Mouse (Mus musculus) G1E-ER4 (cell line): Measurements from ENCODE around the gene H2al2a. TPM values are rescaled to one million over a fixed set of nuclear protein-coding genes. Genes with fewer than 3 reads are reported as not detected.

Experiments
- GATA1 ChIP-seq: IDR thresholded peaks from one replicate; pipeline ENCODE4 v1.8.0; 2012; ENCODE audit warnings: low read length, inconsistent platforms
- polyA plus RNA-seq: library from polyadenylated mRNA; stranded (reverse); fragments of >175 nt; gene quantifications from 2 replicates; pipeline ENCODE4 v1.2.3, GENCODE M21; 2012

The H2al2a gene
- polyA plus RNA-seq, 1 experiment, result not detected

DNA sequence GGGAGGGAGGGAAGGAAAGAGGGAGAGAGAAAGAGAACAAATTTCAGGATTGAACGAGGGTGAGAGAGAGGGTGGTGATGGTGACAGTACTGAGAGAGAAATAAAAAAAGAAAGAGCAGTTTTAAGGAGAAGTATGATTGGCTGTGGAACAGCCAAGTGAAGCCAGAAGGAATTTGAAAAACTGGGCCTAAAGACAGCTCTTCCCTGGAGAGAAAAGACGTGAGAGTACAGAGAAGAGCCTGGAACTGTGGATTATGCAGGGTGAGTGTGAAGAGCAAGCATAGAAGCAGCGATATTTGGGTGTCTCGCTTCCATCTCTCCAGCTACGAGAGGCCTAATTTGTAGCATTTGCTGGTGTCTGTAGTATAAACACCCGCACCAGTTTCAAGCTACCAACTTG, 14.5 kb upstream of the H2al2a start:
- no peak for TF ChIP-seq GATA1

DNA sequence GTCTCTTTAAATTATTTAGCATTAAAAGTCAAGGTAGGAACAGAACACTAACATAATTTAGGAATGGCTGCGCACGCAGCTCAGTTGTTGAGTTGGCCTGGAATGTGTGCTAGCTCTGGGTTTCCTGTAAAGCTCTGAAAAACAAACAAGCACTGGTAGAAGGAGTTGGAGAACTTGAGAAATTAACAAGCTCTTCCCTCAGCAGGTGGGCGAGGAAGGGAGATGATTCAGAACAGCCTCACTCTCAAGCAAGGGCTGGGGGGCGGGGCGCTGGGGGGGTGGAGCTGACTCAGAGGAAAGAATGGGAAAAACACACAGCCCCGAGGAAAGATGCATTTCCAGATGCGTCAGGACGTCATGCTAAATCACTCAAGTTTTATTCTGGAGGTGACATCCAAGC, 8.4 kb upstream of the H2al2a start:
- TF ChIP-seq GATA1, result no peak

DNA sequence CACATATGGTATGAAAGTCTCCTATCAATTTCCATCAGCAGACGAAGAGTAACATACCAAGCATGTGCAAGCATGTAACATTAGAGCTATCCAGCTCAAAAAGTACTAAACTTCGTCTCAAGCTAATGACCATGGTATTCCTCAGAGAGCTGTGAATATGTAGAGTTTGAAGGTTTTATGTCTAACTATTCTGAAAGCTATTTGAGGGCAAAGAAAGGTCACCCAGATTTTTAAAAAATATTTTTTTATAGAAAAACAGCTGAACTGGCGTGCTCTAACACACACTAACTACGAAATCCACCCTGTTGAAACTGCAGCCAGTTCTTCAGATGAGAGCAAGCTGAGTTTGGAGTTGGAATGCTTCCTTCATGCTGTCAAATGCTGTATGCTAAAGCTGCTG, 7.5 kb upstream of the H2al2a start:
- no peak for TF ChIP-seq GATA1

DNA sequence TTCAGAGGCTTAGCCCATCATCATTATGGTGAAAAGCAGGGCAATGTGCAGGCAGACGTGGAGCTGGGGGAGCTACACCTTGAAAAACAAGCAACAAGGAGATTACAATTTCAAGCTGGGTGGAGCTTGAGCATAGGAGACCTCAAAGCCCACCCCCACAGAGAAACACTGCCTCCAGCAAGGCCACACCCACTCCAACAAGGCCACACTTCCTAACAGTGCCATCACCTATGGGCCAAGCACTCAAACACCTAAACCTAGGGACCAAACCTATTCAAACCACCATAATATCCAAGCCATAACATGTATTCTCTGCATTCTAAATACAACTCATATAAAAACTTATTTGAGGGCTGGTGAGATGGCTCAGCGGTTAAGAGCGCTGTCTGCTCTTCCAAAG, 5.5 kb upstream of the H2al2a start:
- no peak for TF ChIP-seq GATA1

DNA sequence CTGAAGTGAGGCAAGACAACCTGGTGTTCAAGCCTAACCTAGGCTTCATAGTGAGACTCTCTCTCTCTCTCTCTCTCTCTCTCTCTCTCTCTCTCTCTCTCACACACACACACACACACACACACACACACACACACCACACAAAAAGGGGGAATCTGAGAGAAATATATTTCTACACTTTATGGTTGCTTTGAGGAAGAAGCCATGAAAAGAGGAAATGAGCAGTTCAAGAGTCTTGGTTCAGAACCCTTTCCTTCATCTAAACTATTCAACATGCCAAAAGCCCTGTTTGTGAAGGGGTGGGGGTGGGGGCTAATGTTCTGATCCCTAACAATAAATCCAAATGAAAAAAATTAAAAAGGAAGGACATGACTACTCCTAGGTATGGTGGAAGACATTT, 7.2 kb downstream of the H2al2a start:
- no peak for TF ChIP-seq GATA1

DNA sequence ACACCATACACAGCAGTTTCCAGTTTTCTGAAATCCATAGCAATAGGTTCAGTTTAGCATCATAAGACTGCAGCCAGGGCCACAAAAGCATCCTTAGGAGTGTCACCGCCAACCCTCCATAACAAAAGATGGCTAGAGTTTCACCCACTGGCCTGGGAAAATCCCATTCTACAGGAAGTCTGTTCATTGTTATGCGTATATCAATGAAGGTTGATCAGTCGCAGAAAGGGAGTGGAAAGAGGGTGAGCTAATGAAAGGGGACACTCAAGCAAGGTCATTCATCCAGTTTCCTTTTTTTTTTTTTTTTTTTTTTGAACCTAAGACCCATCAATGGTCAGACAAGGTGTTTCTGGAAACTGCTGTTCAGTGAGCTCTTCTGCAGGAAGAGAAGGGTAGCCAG, 7.6 kb downstream of the H2al2a start:
- no peak for TF ChIP-seq GATA1

DNA sequence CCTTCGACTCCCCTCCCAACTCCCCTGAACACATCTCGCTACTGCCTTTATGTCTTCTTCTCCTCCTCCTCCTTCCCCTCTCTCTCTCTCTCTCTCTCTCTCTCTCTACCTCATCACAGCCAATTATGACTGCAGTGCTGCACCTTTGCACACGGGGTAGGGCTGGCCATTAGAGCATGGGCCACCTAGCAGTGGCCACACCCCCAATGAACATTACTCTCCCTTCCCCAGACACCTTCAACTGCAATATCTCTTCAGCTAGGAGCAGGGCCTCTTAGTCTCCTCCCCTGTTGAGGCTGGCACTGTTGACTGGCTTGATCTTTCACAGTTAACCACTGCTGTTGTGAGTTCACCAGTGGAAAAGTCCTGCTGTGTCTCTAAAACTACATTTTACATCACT, 10.1 kb downstream of the H2al2a start:
- TF ChIP-seq GATA1, result no peak

DNA sequence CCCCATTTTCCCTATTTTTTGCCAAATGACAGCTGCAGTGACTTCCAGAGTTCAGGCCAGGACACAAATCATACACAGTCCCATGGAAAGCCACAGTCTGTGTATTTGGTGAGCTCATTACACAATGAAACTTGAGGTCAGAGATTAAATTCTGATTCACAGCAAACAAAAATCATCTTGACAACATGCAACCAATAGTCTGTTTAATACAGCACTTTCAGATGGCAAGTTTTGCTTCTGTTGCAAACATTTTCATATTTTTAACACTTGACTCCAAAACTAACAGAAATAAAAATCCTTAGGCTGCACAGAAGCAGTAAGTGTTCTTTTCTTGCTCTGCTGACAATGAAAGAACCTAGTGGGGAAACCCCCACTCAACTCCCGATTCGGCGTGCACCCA, 12.0 kb downstream of the H2al2a start:
- no peak for TF ChIP-seq GATA1

DNA sequence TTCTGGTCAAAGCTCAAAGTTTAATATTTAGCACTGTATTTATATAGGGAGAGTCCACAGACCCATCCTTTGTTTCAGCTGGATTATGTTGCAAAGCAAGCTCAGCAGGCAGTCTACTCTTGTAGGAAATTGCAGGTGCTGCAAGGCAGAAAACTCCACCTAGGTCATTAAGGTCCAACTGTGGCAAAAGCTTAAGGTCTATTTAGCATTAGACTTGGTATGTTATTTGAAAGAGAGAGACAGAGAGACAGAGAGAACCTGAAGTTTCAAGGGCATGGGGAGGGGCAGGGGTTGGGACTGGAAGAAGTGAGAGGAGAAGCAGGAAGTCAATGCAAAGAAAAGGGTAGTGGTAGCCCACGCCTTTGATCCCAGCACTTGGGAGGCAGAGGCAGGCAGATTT, 14.0 kb downstream of the H2al2a start:
- no peak for TF ChIP-seq GATA1

DNA sequence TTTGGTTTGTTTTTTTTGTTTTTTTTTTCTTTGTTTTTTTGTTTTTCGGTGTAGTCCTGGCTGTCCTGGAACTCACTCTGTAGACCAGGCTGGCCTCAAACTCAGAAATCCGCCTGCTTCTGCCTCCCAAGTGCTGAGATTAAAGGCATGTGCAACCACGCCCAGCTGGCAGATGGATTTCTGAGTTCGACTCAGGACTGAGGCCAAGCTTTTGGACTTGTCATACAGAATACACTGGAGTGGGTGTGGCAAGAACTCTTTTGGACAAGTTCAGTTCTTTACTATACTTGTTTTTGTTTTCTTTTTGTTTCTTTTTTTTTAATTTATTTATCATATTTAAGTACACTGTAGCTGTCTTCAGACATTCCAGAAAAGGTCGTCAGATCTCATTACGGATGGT, 18.1 kb downstream of the H2al2a start:
- TF ChIP-seq GATA1, result no peak

DNA sequence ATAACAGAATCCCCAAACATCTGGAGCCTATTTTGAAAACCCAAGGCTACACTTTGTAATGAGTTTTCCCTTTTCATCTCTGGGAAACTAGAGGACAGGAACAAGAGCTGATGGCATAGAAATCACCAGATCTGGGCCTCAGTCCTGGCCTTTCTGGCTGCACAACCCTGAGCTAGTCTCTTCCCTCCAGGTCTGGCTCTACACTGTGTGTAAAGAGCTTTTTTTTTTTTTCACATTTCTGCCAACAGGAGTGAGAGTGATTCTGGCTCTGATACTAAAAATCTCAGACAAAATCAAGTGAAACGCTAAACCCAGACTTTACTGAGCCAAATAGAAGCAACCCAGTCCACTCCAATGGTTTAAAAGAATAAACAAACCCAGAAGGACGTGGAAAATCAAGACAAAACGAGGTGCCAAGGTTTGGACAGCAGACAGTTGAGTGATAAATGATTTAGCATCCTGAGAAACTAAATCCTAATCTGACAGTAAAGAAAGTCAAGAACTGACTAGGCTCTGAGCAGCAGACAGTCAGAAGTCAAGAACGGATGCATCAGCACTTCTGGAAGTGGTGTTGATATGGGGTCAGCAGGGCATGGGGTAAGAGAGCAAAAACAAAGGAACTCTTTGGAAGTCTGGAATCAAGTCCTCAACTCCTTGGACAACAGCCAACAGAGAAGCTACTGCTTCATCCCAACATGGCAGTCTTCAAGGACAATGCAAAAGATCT, 21.0 kb downstream of the H2al2a start:
- TF ChIP-seq GATA1, result no peak

DNA sequence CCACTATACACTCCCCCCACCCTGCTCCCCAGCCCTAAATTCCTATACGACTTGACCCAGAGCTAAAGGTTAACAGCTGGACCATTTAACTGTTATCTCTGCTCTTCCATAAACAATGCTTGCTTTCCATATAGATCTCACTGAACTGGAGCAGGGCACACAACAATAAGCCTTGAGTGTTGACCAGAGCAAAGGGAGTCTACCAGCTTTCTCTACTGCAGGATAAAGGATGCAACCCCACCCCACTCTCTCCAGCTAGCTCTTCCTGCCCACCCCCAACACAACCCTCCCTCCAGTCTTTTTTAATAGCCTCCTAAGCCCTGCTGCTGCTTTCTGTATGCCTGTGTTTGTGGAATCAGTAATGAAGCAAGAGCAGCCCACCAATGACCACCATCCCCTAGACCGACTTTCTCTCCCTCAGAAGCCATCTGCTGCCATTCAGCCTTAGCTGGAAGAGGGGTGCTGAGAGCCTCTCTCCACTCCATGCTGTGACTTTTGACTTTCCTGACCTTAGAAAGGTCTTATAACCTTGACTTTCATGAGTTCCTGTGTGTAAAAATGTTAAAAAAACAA, 22.8 kb downstream of the H2al2a start:
- no peak for TF ChIP-seq GATA1

DNA sequence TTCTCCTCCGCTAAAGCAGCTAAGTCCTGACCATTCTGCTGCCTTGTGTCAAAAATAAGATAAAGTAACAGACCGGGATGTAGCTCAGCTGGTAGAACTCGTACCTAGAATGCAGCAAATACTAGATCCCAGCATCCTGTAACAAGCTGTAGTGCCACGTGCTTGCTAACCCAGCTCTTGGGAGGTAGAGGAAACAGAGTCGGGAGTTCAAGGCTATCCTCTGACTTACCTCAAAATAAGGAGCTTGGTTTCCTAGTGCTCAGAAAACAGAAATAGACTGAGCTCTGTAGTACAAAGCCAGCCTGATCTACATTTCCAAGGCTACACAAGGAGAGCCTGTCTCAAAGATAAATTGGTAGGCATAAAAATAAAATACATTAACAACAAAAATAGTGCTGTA, 23.5 kb downstream of the H2al2a start:
- TF ChIP-seq GATA1, result no peak

DNA sequence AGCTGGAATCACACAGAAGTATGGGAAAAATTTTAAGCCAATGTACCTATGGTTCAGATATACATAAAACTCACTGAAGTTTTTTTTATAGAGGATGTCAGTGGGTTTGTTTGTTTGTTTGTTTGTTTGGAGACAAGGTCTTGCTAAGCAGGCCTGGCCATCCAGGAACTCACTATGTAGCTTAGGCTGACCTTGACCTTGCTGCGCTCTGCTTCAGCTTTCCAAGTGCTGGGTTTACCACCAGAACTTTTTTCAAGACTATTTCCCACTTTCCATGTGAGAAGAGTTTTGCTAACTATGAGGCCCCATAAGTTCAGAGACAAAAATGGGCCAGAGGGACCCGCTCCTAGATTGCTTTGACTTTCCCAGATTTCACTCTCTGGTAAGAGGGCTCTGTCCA, 23.9 kb downstream of the H2al2a start:
- TF ChIP-seq GATA1, result no peak

DNA sequence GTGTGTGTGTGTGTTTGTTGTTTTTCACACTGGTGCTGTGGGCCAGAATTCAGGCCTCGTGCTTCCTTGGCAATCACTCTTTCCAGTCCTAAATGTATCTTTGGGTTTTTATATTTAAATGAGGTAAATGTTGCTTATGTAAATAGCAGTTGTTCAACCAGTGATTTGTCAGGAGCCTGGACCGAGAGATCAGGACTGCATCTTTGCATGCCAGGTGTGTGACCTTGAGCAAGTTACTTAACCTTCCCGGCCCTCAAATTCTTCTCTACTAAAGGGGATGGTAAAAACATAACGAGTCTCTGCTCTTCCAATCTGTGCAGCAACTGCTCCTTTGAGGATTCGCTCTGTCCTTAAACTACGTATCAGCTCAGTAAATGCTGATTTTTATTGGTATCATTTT, 25.4 kb downstream of the H2al2a start:
- no peak for TF ChIP-seq GATA1

DNA sequence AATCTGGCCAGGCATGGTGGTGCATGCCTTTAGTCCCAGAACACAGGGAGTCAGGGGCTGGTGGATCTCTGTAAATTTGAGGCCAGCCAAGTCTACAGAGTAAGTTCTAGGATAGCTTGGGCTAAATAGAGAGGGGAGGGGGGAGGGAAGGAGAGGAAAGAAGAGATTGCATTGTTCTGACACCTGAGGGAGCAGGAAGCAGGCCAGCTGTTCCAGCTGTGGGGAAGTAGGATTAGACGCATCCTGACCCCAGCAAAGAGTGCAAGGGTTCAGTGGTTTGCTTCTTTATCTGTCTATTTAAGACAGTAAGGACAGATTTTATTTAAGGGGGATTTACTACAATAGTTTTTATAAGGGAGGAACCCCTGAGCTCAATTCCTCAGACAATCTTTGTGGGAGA, 26.1 kb downstream of the H2al2a start:
- no peak for TF ChIP-seq GATA1

DNA sequence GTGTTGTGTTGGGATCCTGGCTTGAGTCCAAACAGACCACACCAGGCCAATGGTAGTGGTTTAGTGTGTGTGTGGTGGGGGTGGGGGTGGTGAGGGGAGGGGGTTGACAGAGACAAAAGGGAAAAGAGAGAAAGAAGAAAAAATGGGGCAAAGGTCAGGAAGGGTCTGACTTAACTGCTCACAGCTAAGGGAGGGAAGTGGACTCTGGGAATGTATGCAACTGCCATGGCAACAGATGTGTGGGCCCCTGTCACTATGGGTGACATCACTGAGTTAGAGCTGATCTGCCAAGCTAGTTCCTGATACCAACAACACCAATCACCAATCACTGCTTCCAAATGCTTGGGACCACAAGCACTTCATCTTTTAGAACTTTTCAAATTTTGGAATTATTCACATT, 26.6 kb downstream of the H2al2a start:
- no peak for TF ChIP-seq GATA1

DNA sequence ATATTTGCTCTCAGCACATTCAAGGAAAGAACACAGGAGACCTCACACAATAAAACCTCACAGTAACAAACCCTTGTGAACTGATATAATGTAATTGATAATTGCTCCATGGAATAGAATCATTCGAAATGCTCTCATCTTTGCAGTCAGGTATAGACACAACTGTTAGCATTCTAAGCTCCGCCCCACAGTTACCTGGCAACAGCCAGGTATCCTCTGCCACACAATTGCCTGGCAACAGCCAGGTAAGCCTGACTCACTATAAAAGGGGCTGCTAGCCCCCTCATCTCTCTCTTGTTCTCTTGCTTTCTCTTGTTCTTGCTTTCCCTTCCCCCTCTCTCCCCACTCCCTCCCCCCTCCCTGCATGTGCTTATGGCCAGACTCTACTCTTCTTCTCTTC, 28.2 kb downstream of the H2al2a start:
- no peak for TF ChIP-seq GATA1
